Mouse (Mus musculus): Measurements from ENCODE around the gene Sparc. TPM values are rescaled to one million over a fixed set of nuclear protein-coding genes. Genes with fewer than 3 reads are reported as not detected.

Gene Sparc
- total and polyA plus RNA-seq, 3 experiments = 320 to 666 (median 420) TPM

GRCm38 (mm10) chr11:55460559-55461018 is 37.6 kb upstream of the Sparc start:
- WGBS = 1% methylated on average over 17 of the region's 17 CpGs
- no peaks in the 10 kb centered on the region for H3K27me3 ChIP-seq (ENCODE audit: control insufficient read depth, insufficient read depth, low read length)
- 0 out of 2 replicates have a peak, but pooled peaks cover 2% of the 10 kb centered on the region for H3K79me2 ChIP-seq (replicated peaks; ENCODE audit: control insufficient read depth, insufficient read depth, low read length)
- TF ChIP-seq POLR2A (IDR thresholded peaks at IDR 0.05; ENCODE audit: insufficient read depth, low read depth, low read length) = no peak
- peak; percentile 53 for TF ChIP-seq CTCF (IDR thresholded peaks at IDR 0.05)
- intact Hi-C loops (cut with DNase I) = loop anchor here (5.0 kb wide), 1 partner anchor 1023 kb away; the partner anchor contains the start of gene Fnip1
- peaks cover 8% of the 10 kb centered on the region for H3K4me1 ChIP-seq (ENCODE audit: control insufficient read depth, insufficient read depth, low read length)
- peaks cover 7% of the 10 kb centered on the region for H3K36me3 ChIP-seq (ENCODE audit: control insufficient read depth, insufficient read depth, low read length)
- H3K9ac ChIP-seq (ENCODE audit: low read depth, low read length) = peak overlapping the region; percentile 88
- peak overlapping the region; percentile 82 for H3K4me3 ChIP-seq
- DNase-seq = no peak
- H3K27ac ChIP-seq = peak overlapping the region; percentile 92

GRCm38 (mm10) chr11:55459850-55460558 is 37.0 kb upstream of the Sparc start:
- H3K36me3 ChIP-seq (ENCODE audit: control insufficient read depth, insufficient read depth, low read length) = peaks cover 7% of the 10 kb centered on the region
- peak overlapping the region; percentile 82 for H3K4me3 ChIP-seq
- intact Hi-C loops (cut with DNase I) = loop anchor here (5.0 to 10.0 kb wide), 2 partner anchors 365 to 1023 kb away; partner anchors contain the start of genes Fnip1 and Gm2a
- peak in 1 of 2 experiments; percentile 18 for DNase-seq
- peak overlapping the region; percentile 88 for H3K9ac ChIP-seq (ENCODE audit: low read depth, low read length)
- H3K4me1 ChIP-seq (ENCODE audit: control insufficient read depth, insufficient read depth, low read length) = peaks cover 9% of the 10 kb centered on the region
- H3K79me2 ChIP-seq (replicated peaks; ENCODE audit: control insufficient read depth, insufficient read depth, low read length) = 0 out of 2 replicates have a peak, but pooled peaks cover 2% of the 10 kb centered on the region
- peak overlapping the region; percentile 92 for H3K27ac ChIP-seq
- WGBS = 18% methylated on average over 3 of the region's 3 CpGs
- TF ChIP-seq EP300 (IDR thresholded peaks at IDR 0.05; ENCODE audit: insufficient read depth, low read depth, low read length) (no peak), CTCF (IDR thresholded peaks at IDR 0.05) (no peak), POLR2A (IDR thresholded peaks at IDR 0.05; ENCODE audit: insufficient read depth, low read depth, low read length) (no peak)
- no peaks in the 10 kb centered on the region for H3K27me3 ChIP-seq (ENCODE audit: control insufficient read depth, insufficient read depth, low read length)

- H3K4me1 ChIP-seq (ENCODE audit: control insufficient read depth, insufficient read depth, low read length) = peaks cover 12% of the 10 kb centered on the region
- WGBS = 59% methylated on average over 4 of the region's 4 CpGs
- TF ChIP-seq EP300 (IDR thresholded peaks at IDR 0.05; ENCODE audit: insufficient read depth, low read depth, low read length) (no peak), POLR2A (IDR thresholded peaks at IDR 0.05; ENCODE audit: insufficient read depth, low read depth, low read length) (no peak), CTCF (IDR thresholded peaks at IDR 0.05) (no peak)
- H3K4me3 ChIP-seq = no peak overlapping the region
- H3K9ac ChIP-seq (ENCODE audit: low read depth, low read length) = no peak overlapping the region
- no peak overlapping the region for H3K27ac ChIP-seq
- 0 out of 2 replicates have a peak, but pooled peaks cover 2% of the 10 kb centered on the region for H3K79me2 ChIP-seq (replicated peaks; ENCODE audit: control insufficient read depth, insufficient read depth, low read length)
- intact Hi-C loops (cut with DNase I) = loop anchor here (10.0 kb wide), 1 partner anchor 364 kb away; the partner anchor contains the start of gene Gm2a
- H3K36me3 ChIP-seq (ENCODE audit: control insufficient read depth, insufficient read depth, low read length) = peaks cover 7% of the 10 kb centered on the region
- no peaks in the 10 kb centered on the region for H3K27me3 ChIP-seq (ENCODE audit: control insufficient read depth, insufficient read depth, low read length)
- DNase-seq = peak in 1 of 2 experiments; percentile 16
Observed at GRCm38 (mm10) chr11:55458501-55458900, 35.5 kb upstream of the Sparc start.

DNA sequence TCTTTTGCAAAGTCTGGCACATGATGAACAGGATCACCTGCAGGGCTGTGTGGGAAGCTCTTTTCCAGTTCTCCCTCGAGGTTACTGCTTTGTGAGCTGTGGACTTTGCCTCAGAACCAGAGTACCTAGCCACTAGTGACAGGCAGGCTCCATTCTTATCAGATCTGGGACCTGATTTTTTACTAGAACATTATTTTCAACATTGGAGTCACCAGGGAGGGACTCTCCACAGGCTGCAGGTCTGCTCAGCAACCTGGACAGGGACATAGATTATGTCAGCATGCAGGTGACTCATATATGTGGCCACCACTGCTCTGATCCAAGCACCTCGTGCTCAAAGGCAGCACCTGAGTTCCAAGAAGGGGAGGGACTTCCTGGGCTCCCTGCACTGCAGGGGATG is 32.2 kb upstream of the Sparc start:
- Histone ChIP-seq H3K27ac (no peak overlapping the region), H3K4me1 (ENCODE audit: control insufficient read depth, insufficient read depth, low read length) (peaks cover 16% of the 10 kb centered on the region), H3K4me3 (no peak overlapping the region), H3K79me2 (replicated peaks; ENCODE audit: control insufficient read depth, insufficient read depth, low read length) (0 out of 2 replicates have a peak, but pooled peaks cover 2% of the 10 kb centered on the region), H3K9ac (ENCODE audit: low read depth, low read length) (no peak overlapping the region), H3K36me3 (ENCODE audit: control insufficient read depth, insufficient read depth, low read length) (peaks cover 7% of the 10 kb centered on the region), H3K27me3 (ENCODE audit: control insufficient read depth, insufficient read depth, low read length) (no peaks in the 10 kb centered on the region)
- no peak for TF ChIP-seq POLR2A (IDR thresholded peaks at IDR 0.05; ENCODE audit: insufficient read depth, low read depth, low read length)
- TF ChIP-seq CTCF (IDR thresholded peaks at IDR 0.05) = no peak
- TF ChIP-seq EP300 (IDR thresholded peaks at IDR 0.05; ENCODE audit: insufficient read depth, low read depth, low read length) = no peak
- intact Hi-C loops (cut with DNase I) = loop anchor here (10.0 kb wide), 1 partner anchor 360 kb away; the partner anchor contains the start of gene Gm2a
- WGBS = 71% methylated on average over 2 of the region's 2 CpGs
- no peak for DNase-seq

- no peaks in the 10 kb centered on the region for H3K36me3 ChIP-seq (ENCODE audit: control insufficient read depth, insufficient read depth, low read length)
- WGBS = 48% methylated on average over 4 of the region's 4 CpGs
- no peak overlapping the region for H3K4me3 ChIP-seq
- TF ChIP-seq EP300 (IDR thresholded peaks at IDR 0.05; ENCODE audit: insufficient read depth, low read depth, low read length) (0 out of 2 replicates have a peak, but pooled peaks have one; percentile 47), POLR2A (IDR thresholded peaks at IDR 0.05; ENCODE audit: insufficient read depth, low read depth, low read length) (no peak)
- intact Hi-C loops (cut with DNase I) = loop anchor here (10.0 kb wide), 1 partner anchor 359 kb away; the partner anchor contains the start of gene Gm2a
- 0 out of 2 replicates have a peak, but pooled peaks cover under 1% of the 10 kb centered on the region for H3K79me2 ChIP-seq (replicated peaks; ENCODE audit: control insufficient read depth, insufficient read depth, low read length)
- H3K27ac ChIP-seq = peak overlapping the region; percentile 69
- H3K4me1 ChIP-seq (ENCODE audit: control insufficient read depth, insufficient read depth, low read length) = peaks cover 23% of the 10 kb centered on the region
- H3K27me3 ChIP-seq (ENCODE audit: control insufficient read depth, insufficient read depth, low read length) = no peaks in the 10 kb centered on the region
- DNase-seq = peak; percentile 42 to 68
- no peak overlapping the region for H3K9ac ChIP-seq (ENCODE audit: low read depth, low read length)
Observed at GRCm38 (mm10) chr11:55453640-55454039, 30.7 kb upstream of the Sparc start.

Measured in heart, adult 2 months (tissue).